Mouse (Mus musculus) limb, embryonic 14.5 days (tissue): ENCODE data around the gene Sesn1. TPM values are rescaled to one million over a fixed set of nuclear protein-coding genes. Genes with fewer than 3 reads are reported as not detected.

ENCODE experiments used
- ATAC-seq: fragments of 200-750 bp; cut with Nextera tagmentation; 2 replicates; pipeline ENCODE4 v1.8.0; 2017; ENCODE audit warnings: low read depth, moderate number of reproducible peaks, moderate TSS enrichment; ENCODE audit not compliant: low FRiP score
- DNase-seq: peaks from one replicate; pipeline ENCODE4 v3.0.0-alpha.2; 2015; ENCODE audit warnings: low spot score
- H3K27ac ChIP-seq: fragments of 300-500 bp; sonication (generic); replicated peaks from 2 replicates; pipeline ENCODE4 v1.5.1; 2014; ENCODE audit warnings: low read depth, mild to moderate bottlenecking, low read length, moderate library complexity, mixed read lengths
- H3K27me3 ChIP-seq: fragments of 300-500 bp; sonication (generic); 2 replicates; pipeline ENCODE4 v1.6.1; 2014; ENCODE audit warnings: low read length, mixed read lengths; ENCODE audit not compliant: control insufficient read depth, insufficient read depth
- H3K36me3 ChIP-seq: fragments of 300-500 bp; sonication (generic); 2 replicates; pipeline ENCODE4 v1.6.1; 2014; ENCODE audit warnings: mild to moderate bottlenecking, low read length, moderate library complexity, mixed read lengths; ENCODE audit not compliant: control insufficient read depth, insufficient read depth
- H3K4me1 ChIP-seq: fragments of 300-500 bp; sonication (generic); 2 replicates; pipeline ENCODE4 v1.6.1; 2014; ENCODE audit warnings: antibody characterized with exemption, low read length, mixed read lengths; ENCODE audit not compliant: control insufficient read depth, insufficient read depth
- H3K4me2 ChIP-seq: fragments of 300-500 bp; sonication (generic); replicated peaks from 2 replicates; pipeline ENCODE4 v1.6.1; 2014; ENCODE audit warnings: low read depth, mild to moderate bottlenecking, low read length, moderate library complexity; ENCODE audit not compliant: severe bottlenecking
- H3K4me3 ChIP-seq: fragments of 300-500 bp; sonication (generic); replicated peaks from 2 replicates; pipeline ENCODE4 v1.5.1; 2014; ENCODE audit warnings: low read length
- H3K9ac ChIP-seq: fragments of 300-500 bp; sonication (generic); 2 replicates; pipeline ENCODE4 v1.6.1; 2014; ENCODE audit warnings: mild to moderate bottlenecking, low read depth, low read length, moderate library complexity; ENCODE audit not compliant: severe bottlenecking
- H3K9me3 ChIP-seq: fragments of 300-500 bp; sonication (generic); 2 replicates; pipeline ENCODE4 v1.6.1; 2016; ENCODE audit warnings: low read length; ENCODE audit not compliant: control insufficient read depth
- POLR2A ChIP-seq: fragments of 200-500 bp; IDR thresholded peaks from 2 replicates; pipeline ENCODE4 v1.8.0; 2012; ENCODE audit warnings: inconsistent platforms, mild to moderate bottlenecking, moderate library complexity, borderline replicate concordance; ENCODE audit not compliant: insufficient read depth, insufficient read length; ENCODE audit errors: extremely low read depth
- WGBS: fragments of 180-500 bp; shearing (Covaris S2); extraction: QIAGEN DNeasy Blood & Tissue Kit; methylation state at CpG from one replicate; pipeline ENCODE4 v1.1.7; 2014; 5-methylcytosine and 5-hydroxymethylcytosine counted together
- polyA plus RNA-seq, 2 experiments: library from polyadenylated mRNA; depleted of rRNA in 1 of 2; stranded (reverse) in 1 of 2; unstranded in 1 of 2; fragments of >200 nt; fragmentation: Nextera tagmentation in 1 of 2; extraction: Ambion mirVana in 1 of 2; gene quantifications; 2 replicates each; pipeline versions ENCODE4 v1.2.1 to v1.2.3; 2012 to 2014

Sesn1 gene
- polyA plus RNA-seq, 2 experiments: 37.0 to 42.9 TPM

- no peak for ATAC-seq
- Histone ChIP-seq H3K9ac (no peak overlapping the region), H3K27me3 (no peaks in the 10 kb centered on the region), H3K27ac (no peak overlapping the region), H3K9me3 (no peaks in the 10 kb centered on the region), H3K4me3 (no peak overlapping the region), H3K4me2 (no peak overlapping the region), H3K36me3 (no peaks in the 10 kb centered on the region), H3K4me1 (0 out of 2 replicates have a peak, but pooled peaks cover 2% of the 10 kb centered on the region)
- 20% methylated on average over 1 of the region's 1 CpGs for WGBS
- DNase-seq: no peak
- no peak for TF ChIP-seq POLR2A
These were observed 71.0 kb downstream of the Sesn1 start for GRCm38 (mm10) chr10:41880777-41881176.

DNA sequence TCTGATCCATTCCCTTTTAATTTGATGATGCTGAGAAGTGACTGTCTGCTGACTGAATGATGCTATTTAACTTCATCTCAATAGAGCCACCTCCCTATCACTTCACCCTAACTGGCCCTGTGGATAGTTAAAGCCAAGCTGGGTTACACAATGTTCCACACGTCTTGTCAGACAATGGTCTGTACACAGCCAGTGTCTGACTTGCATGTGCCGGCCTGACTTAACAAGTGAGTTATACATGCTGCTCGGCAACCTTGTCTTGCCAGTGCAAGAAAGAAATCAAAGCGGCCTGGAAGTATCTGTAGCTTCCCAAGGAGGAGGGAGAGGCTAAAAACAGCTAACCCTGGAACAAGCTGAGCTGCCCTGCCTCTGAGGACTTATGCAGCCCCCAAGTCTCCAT lies 71.7 kb downstream of the Sesn1 start:
- H3K4me1 ChIP-seq: 0 out of 2 replicates have a peak, but pooled peaks cover 2% of the 10 kb centered on the region
- H3K4me2 ChIP-seq: no peak overlapping the region
- no peaks in the 10 kb centered on the region for H3K9me3 ChIP-seq
- ATAC-seq: no peak
- TF ChIP-seq POLR2A: no peak
- no peaks in the 10 kb centered on the region for H3K36me3 ChIP-seq
- no peak overlapping the region for H3K4me3 ChIP-seq
- H3K27me3 ChIP-seq: no peaks in the 10 kb centered on the region
- no peak overlapping the region for H3K27ac ChIP-seq
- H3K9ac ChIP-seq: no peak overlapping the region
- DNase-seq: no peak
- 56% methylated on average over 4 of the region's 4 CpGs for WGBS

- DNase-seq: peak; percentile 75
These were observed 74.2 kb downstream of the Sesn1 start for GRCm38 (mm10) chr10:41883741-41884575.

DNA sequence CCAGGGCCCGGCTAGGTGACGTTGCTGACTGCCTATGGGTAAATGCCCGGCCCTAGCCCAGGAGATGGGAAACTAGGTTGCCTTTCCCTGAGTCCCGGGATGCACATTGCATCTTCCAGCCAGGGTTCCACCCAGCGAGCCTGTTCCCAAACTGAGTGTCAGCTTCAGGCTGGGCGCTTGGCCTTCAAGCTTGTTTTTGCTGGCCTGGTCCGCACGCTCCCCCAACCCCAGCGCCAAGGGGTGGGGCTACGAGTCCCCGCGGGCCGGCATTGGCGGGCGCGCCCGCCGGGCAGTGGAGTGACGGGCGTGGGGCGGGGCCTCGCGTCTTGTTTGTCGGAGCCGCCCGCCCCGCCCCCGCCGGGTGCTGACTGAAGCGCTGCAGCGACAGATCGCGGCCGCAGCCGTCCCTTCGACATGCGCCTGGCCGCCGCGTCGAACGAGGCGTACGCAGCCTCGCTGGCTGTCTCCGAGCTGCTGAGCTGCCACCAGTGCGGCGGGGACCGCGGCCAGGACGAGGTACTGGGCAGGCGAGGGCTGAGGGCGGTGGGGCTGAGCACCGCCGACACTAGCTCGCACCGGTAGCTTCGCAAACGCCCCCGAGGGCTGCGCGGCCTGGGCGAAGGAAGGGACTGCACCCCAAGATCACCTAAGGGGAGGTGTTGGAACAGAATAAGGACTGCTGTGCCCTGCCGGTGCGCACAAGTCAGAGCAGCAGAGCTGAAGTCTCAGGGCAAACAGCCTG lies 77.5 kb downstream of the Sesn1 start:
- Histone ChIP-seq H3K4me1 (peaks cover 6% of the 10 kb centered on the region), H3K36me3 (no peaks in the 10 kb centered on the region), H3K4me3 (peak overlapping the region; percentile 76), H3K27ac (peak overlapping the region; percentile 86), H3K9me3 (no peaks in the 10 kb centered on the region), H3K27me3 (no peaks in the 10 kb centered on the region), H3K9ac (peak overlapping the region; percentile 72), H3K4me2 (peak overlapping the region; percentile 64)
- peak; percentile 98 for ATAC-seq
- peak; percentile 96 for DNase-seq
- WGBS: under 1% methylated on average over 44 of the region's 65 CpGs
- no peak for TF ChIP-seq POLR2A

More at GRCm38 (mm10) chr10:41883741-41884575, 74.2 kb downstream of the Sesn1 start:
- Histone ChIP-seq H3K27me3 (no peaks in the 10 kb centered on the region), H3K4me2 (no peak overlapping the region), H3K27ac (no peak overlapping the region), H3K4me3 (no peak overlapping the region), H3K4me1 (peaks cover 2% of the 10 kb centered on the region), H3K36me3 (no peaks in the 10 kb centered on the region), H3K9ac (no peak overlapping the region), H3K9me3 (no peaks in the 10 kb centered on the region)
- TF ChIP-seq POLR2A: no peak
- WGBS: 42% methylated on average over 8 of the region's 8 CpGs
- ATAC-seq: no peak

DNA sequence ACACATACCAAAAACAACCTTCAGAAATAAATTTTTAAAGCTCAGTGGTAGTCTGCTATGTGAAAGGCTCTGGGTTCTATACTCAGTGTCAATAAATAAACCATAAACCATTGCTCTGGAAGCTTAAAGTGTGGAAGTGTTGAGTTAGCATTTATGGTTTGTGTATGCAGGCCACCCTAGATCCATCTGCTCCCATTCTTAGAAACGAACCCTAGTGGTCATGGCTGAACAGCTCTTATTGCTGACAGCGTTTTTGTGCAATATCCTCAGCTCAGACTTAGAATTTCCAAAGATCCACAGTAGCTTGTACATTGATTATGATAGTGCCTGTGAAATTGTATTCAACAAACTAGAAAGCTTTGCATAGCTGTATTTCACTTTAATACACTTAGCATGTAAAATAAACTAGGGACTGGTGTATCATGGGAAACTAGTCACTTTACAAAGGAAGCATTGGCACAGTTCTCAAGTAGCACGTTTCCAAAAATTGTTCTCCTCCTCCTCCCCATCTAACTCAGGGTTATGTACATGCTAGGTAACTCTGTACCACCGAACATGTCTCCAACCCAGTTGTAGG lies 78.7 kb downstream of the Sesn1 start:
- ATAC-seq (no peak), DNase-seq (peak; percentile 42)
- H3K27ac ChIP-seq: no peak overlapping the region
- H3K4me2 ChIP-seq: peak overlapping the region; percentile 64; the same call in 1 of the 2 replicates
- H3K9me3 ChIP-seq: no peaks in the 10 kb centered on the region
- no peak overlapping the region for H3K9ac ChIP-seq
- WGBS: 39% methylated on average over 4 of the region's 4 CpGs
- TF ChIP-seq POLR2A: no peak
- 0 out of 2 replicates have a peak overlapping the region, but pooled peaks have one; percentile 76 for H3K4me3 ChIP-seq
- no peaks in the 10 kb centered on the region for H3K27me3 ChIP-seq
- no peaks in the 10 kb centered on the region for H3K36me3 ChIP-seq
- peaks cover 12% of the 10 kb centered on the region for H3K4me1 ChIP-seq
